Mouse (Mus musculus) olfactory bulb, adult 2 months (tissue): ENCODE data around the gene Angptl7. TPM values are rescaled to one million over a fixed set of nuclear protein-coding genes. Genes with fewer than 3 reads are reported as not detected.

Experiments used
- H3K27ac ChIP-seq: fragments of 200-500 bp; 2 replicates; pipeline ENCODE4 v1.5.1; 2012; ENCODE audit warnings: low read depth, low read length; ENCODE audit not compliant: insufficient read depth
- H3K4me1 ChIP-seq: fragments of 200-500 bp; 2 replicates; pipeline ENCODE4 v1.6.1; 2012; ENCODE audit warnings: low read length; ENCODE audit not compliant: control insufficient read depth, insufficient read depth
- H3K4me3 ChIP-seq: fragments of 200-500 bp; 2 replicates; pipeline ENCODE4 v1.5.1; 2012; ENCODE audit warnings: mild to moderate bottlenecking, low read depth, low read length, moderate library complexity; ENCODE audit not compliant: insufficient read depth
- CTCF ChIP-seq: fragments of 200-500 bp; IDR thresholded peaks from 2 replicates; pipeline ENCODE4 v1.5.1; 2012; ENCODE audit warnings: low read depth, mild to moderate bottlenecking, low read length, moderate library complexity; ENCODE audit not compliant: insufficient read depth
- POLR2A ChIP-seq: fragments of 200-500 bp; IDR thresholded peaks from 2 replicates; pipeline ENCODE4 v1.6.1; 2012; ENCODE audit warnings: mild to moderate bottlenecking, low read depth, low read length, moderate library complexity; ENCODE audit not compliant: insufficient read depth
- WGBS: fragments of 180-500 bp; shearing (Covaris S2); methylation state at CpG from one replicate; pipeline ENCODE4 v1.1.7; 2018; 5-methylcytosine and 5-hydroxymethylcytosine counted together
- polyA plus RNA-seq: library from polyadenylated mRNA; stranded (reverse); fragments of >200 nt; gene quantifications from 2 replicates; pipeline ENCODE4 v1.2.4, GENCODE M21; 2012; ENCODE audit warnings: low replicate concordance; ENCODE audit not compliant: missing spikeins, insufficient read depth, insufficient read length

Gene Angptl7
- polyA plus RNA-seq, 1 experiment, result not detected

DNA sequence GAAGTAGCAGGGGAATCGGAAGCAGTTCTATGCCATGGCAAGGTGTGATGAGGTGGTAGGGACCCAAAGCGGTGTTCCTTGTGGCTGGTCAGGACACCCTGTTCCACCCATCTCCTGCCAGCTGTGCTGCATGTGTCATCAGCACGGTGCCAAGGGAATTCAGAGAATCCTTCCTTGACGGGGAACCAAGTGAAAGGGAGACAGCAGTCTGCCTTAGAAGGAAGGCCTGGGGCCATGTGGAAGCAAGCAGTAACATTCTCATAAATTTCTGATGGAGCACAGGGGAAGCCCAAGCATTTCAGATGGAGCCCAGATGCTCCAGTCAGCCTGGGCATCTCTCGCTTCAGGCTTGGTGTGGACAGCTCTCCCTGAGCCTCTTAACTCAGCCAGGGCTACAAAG lies 7.3 kb upstream of the Angptl7 start:
- Histone ChIP-seq H3K27ac (peak overlapping the region; percentile 60), H3K4me3 (no peak overlapping the region), H3K4me1 (peaks cover 41% of the 10 kb centered on the region)
- WGBS, result 73% methylated on average over 5 of the region's 5 CpGs
- TF ChIP-seq POLR2A (no peak), CTCF (no peak)

- H3K4me1 ChIP-seq, result peaks cover 35% of the 10 kb centered on the region
- TF ChIP-seq POLR2A (no peak), CTCF (no peak)
- H3K27ac ChIP-seq, result no peak overlapping the region; the same call in 1 of the 2 replicates
- WGBS, result 37% methylated on average over 8 of the region's 8 CpGs
- no peak overlapping the region for H3K4me3 ChIP-seq
Observed at GRCm38 (mm10) chr4:148504497-148504959, 4.3 kb upstream of the Angptl7 start.

DNA sequence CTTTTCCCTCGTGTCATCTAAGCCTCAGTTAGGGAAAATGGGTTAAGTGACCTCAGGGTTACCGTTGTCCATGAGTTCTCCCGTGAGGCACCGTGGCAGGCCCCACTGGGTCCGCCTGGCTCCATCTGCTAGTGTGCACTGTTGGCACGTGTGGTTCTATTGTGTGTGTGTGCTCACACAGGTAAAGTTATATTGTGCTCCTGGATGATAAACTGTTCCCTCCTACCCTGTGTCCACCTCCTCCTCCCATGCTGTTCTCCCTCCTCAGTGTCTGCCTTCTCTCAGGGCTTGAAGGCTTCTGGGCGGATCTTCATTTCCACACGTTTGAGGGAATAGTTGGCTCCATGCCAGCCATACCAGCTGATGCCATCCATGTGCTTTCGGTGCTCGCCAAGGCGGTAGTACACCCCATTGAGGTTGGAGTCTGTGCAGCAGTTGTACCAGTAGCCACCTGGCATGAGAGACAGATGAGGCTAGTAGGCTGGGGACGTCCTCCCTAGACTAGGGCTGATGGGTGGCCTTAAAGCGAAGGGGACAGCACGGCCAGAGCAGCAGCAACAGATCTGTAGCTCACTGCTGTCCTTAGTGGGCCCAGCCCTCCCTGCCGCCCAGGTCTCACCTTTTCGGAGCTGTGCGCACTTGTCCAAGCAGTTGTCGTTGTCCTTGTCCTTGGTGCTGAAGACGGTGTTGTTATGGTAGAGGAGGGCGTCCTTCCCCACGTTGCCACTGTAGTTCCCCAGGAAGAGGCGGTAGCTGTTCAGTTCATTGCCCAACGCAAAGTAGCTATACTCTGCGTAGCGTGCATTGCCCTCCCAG lies 4.2 kb downstream of the Angptl7 start:
- 64% methylated on average over 25 of the region's 25 CpGs for WGBS
- TF ChIP-seq POLR2A (no peak), CTCF (no peak)
- no peak overlapping the region for H3K27ac ChIP-seq
- H3K4me3 ChIP-seq, result no peak overlapping the region
- H3K4me1 ChIP-seq, result peaks cover 35% of the 10 kb centered on the region

GRCm38 (mm10) chr4:148495160-148495559 lies 5.1 kb downstream of the Angptl7 start:
- H3K27ac ChIP-seq, result no peak overlapping the region
- peaks cover 36% of the 10 kb centered on the region for H3K4me1 ChIP-seq
- no peak overlapping the region for H3K4me3 ChIP-seq
- WGBS, result 90% methylated on average over 6 of the region's 6 CpGs
- no peak for TF ChIP-seq CTCF
- TF ChIP-seq POLR2A, result no peak

DNA sequence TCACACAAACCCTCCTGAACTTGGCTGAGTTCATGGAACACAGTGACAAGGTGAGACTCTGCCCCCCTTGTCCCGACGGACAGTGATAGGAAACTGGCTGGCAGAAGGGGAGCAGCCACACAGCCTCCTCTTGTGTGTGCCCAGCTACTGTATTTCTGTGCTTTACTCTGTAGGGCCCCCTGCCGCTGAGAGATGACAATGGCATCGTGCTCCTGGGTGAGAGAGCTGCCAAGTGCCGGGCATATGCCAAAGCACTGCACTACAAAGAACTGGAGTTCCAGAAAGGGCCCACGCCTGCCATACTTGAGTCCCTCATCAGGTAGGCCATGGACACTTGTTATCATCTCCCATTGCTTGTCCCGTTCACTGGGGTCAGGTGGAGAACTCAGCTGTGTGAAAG lies 8.8 kb downstream of the Angptl7 start:
- TF ChIP-seq CTCF (0 out of 2 replicates have a peak, but pooled peaks have one; percentile 16), POLR2A (no peak)
- Histone ChIP-seq H3K27ac (no peak overlapping the region), H3K4me3 (no peak overlapping the region), H3K4me1 (peaks cover 28% of the 10 kb centered on the region)
- 52% methylated on average over 7 of the region's 7 CpGs for WGBS

DNA sequence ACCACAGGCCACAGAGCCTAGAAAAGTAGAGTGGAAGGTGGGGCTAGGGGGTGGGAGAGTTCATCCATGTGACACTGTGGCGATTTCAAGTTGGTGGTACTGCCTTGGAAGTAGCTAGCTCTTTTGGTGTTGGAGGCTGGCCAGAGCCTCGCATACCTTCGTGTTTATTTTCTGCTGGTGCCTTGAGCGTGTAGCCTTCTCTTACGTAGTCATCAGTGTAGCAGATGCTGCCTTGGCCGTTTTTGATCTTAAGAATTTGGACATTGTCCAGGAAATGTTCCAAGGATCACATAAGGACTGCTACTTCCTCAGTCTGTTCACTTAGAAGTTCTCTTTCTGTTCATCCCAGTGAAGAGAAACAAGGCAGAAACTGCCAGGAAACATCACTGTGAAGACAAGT lies 9.8 kb downstream of the Angptl7 start:
- H3K27ac ChIP-seq, result no peak overlapping the region

DNA sequence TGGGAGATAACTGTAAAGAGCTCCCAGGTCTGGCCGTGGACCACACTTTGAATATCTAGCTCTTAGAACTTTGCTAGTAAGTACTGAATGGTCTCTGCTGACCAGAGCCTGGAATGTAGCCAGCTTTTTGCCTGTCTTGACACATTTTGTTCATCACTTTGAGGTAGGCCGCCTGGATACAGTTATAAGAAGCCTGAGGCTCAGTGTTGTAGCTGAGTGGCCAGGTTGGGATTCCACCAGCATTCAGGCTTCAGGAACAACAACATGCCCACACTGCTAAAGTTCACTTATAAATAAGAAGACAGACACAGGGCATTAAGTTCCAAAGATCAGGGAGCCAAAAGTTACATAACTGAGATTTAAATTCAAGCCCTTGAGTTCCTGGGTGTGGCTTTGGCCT lies 12.4 kb downstream of the Angptl7 start:
- Histone ChIP-seq H3K4me3 (no peak overlapping the region), H3K27ac (no peak overlapping the region), H3K4me1 (peaks cover 9% of the 10 kb centered on the region; the same call in 1 of the 2 replicates)
- TF ChIP-seq POLR2A (no peak), CTCF (no peak)
- WGBS, result 60% methylated on average over 2 of the region's 2 CpGs

More for the DNA sequence above, 9.8 kb downstream of the Angptl7 start:
- Histone ChIP-seq H3K4me1 (peaks cover 20% of the 10 kb centered on the region), H3K4me3 (no peak overlapping the region)
- no peak for TF ChIP-seq CTCF
- TF ChIP-seq POLR2A, result no peak
- 51% methylated on average over 6 of the region's 6 CpGs for WGBS

GRCm38 (mm10) chr4:148484511-148484910 lies 15.7 kb downstream of the Angptl7 start:
- H3K27ac ChIP-seq, result no peak overlapping the region
- H3K4me3 ChIP-seq, result no peak overlapping the region
- WGBS, result 95% methylated on average over 12 of the region's 12 CpGs
- no peaks in the 10 kb centered on the region for H3K4me1 ChIP-seq
- TF ChIP-seq POLR2A (no peak), CTCF (no peak)

DNA sequence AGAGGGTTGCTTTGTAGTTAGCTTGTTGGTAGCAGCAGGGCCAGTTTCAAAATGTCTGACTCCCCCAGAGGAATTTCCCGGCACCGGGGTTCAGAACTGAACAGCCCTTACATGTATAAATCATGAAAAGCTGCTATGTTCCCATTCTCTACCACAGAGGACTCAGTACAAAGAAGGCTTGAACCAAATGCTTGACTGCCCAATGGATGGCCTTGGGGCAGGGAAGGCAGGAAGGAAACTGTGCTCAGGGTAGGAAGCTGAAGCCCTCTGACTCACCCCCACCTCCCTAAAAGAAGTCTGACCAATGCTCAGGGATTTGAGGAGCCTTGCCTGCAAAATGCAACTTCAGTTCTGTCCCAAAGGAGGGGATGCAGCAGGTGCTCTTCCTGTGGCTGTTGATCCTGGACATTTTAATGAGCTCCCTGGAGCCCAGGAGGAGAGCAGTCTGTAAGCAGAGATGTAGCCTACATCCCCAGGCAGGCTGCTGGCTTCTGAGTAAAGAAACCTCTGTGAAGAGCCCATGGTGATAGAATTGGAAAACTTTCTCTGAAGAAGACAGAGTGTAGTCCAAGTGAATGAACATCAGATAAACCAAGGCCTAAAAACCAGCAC lies 18.6 kb downstream of the Angptl7 start:
- TF ChIP-seq POLR2A (no peak), CTCF (no peak)
- peaks cover 2% of the 10 kb centered on the region; the same call in 1 of the 2 replicates for H3K4me1 ChIP-seq
- no peak overlapping the region for H3K27ac ChIP-seq
- 72% methylated on average over 2 of the region's 2 CpGs for WGBS
- no peak overlapping the region for H3K4me3 ChIP-seq
